Mouse (Mus musculus) kidney, adult 9 months (tissue): ENCODE data around the gene Arih2.
A peak's percentile ranks its signal among the peaks of the same experiment; 100 is the strongest.

Source experiments
- DNase-seq: peaks from one replicate; pipeline ENCODE4 v3.0.0; 2022

Gene Arih2

GRCm38 (mm10) chr9:108578545-108579343 is 70.4 kb downstream of the Arih2 start, which contains the start of gene Wdr6:
TSS of gene Wdr6 (minus strand) at chr9:108578739.
- DNase-seq: peak; percentile 96

GRCm38 (mm10) chr9:108577934-108578544 is 71.1 kb downstream of the Arih2 start:
- DNase-seq: no peak

- no peak for DNase-seq
Measured at GRCm38 (mm10) chr9:108577025-108577424, 72.2 kb downstream of the Arih2 start.

- DNase-seq: no peak
Measured at GRCm38 (mm10) chr9:108575321-108576297, 73.6 kb downstream of the Arih2 start.

GRCm38 (mm10) chr9:108574921-108575320 is 74.3 kb downstream of the Arih2 start:
- DNase-seq: no peak

GRCm38 (mm10) chr9:108573774-108574690 is 75.2 kb downstream of the Arih2 start:
- DNase-seq: peak; percentile 66

- no peak for DNase-seq
Measured at GRCm38 (mm10) chr9:108572321-108572720, 76.9 kb downstream of the Arih2 start.

- DNase-seq: no peak
Measured at GRCm38 (mm10) chr9:108571401-108571973, 77.7 kb downstream of the Arih2 start.

- DNase-seq: peak; percentile 88
Measured at GRCm38 (mm10) chr9:108570207-108570896, 78.8 kb downstream of the Arih2 start.

GRCm38 (mm10) chr9:108569381-108570206 is 79.6 kb downstream of the Arih2 start, which contains the start of gene Dalrd3:
TSS of gene Dalrd3 (plus strand) at chr9:108569886.
- DNase-seq: peak; percentile 97

GRCm38 (mm10) chr9:108568511-108568921 is 80.7 kb downstream of the Arih2 start:
- no peak for DNase-seq

GRCm38 (mm10) chr9:108567931-108568419 is 81.2 kb downstream of the Arih2 start:
- peak; percentile 45 for DNase-seq

GRCm38 (mm10) chr9:108566815-108567776 is 82.1 kb downstream of the Arih2 start, which contains the start of gene Ndufaf3:
TSS of gene Ndufaf3 (minus strand) at chr9:108567434.
- peak; percentile 98 for DNase-seq

GRCm38 (mm10) chr9:108565881-108566814 is 83.0 kb downstream of the Arih2 start:
- no peak for DNase-seq

GRCm38 (mm10) chr9:108564131-108564530 is 85.1 kb downstream of the Arih2 start:
- DNase-seq: no peak

GRCm38 (mm10) chr9:108563671-108564070 is 85.5 kb downstream of the Arih2 start:
- DNase-seq: no peak

- DNase-seq: peak; percentile 97
Measured at GRCm38 (mm10) chr9:108560227-108560841, 88.9 kb downstream of the Arih2 start, which contains the start of gene Impdh2. TSS of gene Impdh2 (plus strand) at chr9:108560286.
